Mouse (Mus musculus) liver, postnatal 0 days (tissue): ENCODE measurements around the gene Frmpd2.

Source experiments
- CTCF ChIP-seq: sonication (generic); IDR thresholded peaks from 2 replicates; pipeline ENCODE4 v1.5.1; 2016; ENCODE audit warnings: antibody characterized with exemption, low read depth
- EP300 ChIP-seq: IDR thresholded peaks from 2 replicates; pipeline ENCODE4 v1.6.1; 2016; ENCODE audit warnings: antibody characterized with exemption, low read depth, mild to moderate bottlenecking

- TF ChIP-seq CTCF: no peak
- no peak for TF ChIP-seq EP300
These were observed 27.7 kb upstream of the Frmpd2 start for GRCm38 (mm10) chr14:33443780-33444179.
